Mouse (Mus musculus): ENCODE measurements at regions not wholly inside any gene's neighbourhood (a gene's known extent, or its start where the extent isn't known, plus 50 kb on each side); places are given as distances from the start of the nearest gene placed in this dataset.
A peak's percentile ranks its signal among the peaks of the same experiment; 100 is the strongest.

DNA sequence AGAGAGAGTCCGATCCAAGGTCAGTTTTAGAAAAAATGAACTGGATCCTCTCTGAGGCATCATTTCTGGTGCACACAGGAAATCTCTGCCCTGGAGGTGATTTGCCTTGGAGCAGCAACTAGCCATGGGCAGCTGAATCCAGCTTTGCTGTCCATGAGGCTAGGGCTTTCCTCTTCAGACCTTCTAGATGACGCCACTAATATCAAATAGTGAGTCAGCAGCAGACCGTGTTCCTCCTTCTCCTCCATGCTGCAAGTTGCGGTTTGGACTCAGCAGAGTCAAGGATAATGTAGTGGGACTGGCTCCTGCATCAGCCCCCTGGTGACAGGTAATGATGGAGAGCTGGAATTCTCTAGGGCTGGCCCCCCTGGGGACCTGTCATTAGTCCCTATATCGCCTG, 118.8 kb upstream of the 1600014C23Rik start:
- TF ChIP-seq CHD1 (IDR thresholded peaks at IDR 0.05; ENCODE audit: low read depth, low read length) (no peak), TAL1 (IDR thresholded peaks at IDR 0.05; ENCODE audit: low read length) (no peak), EP300 (IDR thresholded peaks at IDR 0.05; ENCODE audit: low read depth in 1 of 2, low read length in 2 of 2) (no peak), ETS1 (IDR thresholded peaks at IDR 0.05; ENCODE audit: low read depth, low read length) (peak; percentile 37; the same call in 1 of the 2 replicates), ZNF384 (IDR thresholded peaks at IDR 0.05; ENCODE audit: low read depth, low read length) (no peak), RAD21 (IDR thresholded peaks at IDR 0.05; ENCODE audit: low read depth, low read length) (no peak)
- Histone ChIP-seq H3K79me2 (ENCODE audit: control insufficient read depth, insufficient read depth, low read length, poor library complexity) (no peaks in the 10 kb centered on the region), H3K4me3 (ENCODE audit: control insufficient read depth in 1 of 2, insufficient read depth in 1 of 2, low read depth in 2 of 2, low read length in 2 of 2) (no peak overlapping the region; a peak in 1 of 4 replicates), H3K9ac (ENCODE audit: control insufficient read depth, low read depth, low read length, poor library complexity, severe bottlenecking) (peak overlapping the region; percentile 23; the same call in 1 of the 2 replicates), H3K27ac (ENCODE audit: control insufficient read depth, low read depth, low read length) (no peak overlapping the region), H3K9me3 (replicated peaks; ENCODE audit: insufficient read depth, low read length) (no peaks in the 10 kb centered on the region), H3K27me3 (ENCODE audit: control insufficient read depth in 1 of 2, insufficient read depth in 2 of 2, low read length in 2 of 2) (no peaks in the 10 kb centered on the region), H3K36me3 (ENCODE audit: control insufficient read depth in 1 of 2, insufficient read depth in 2 of 2, low read length in 2 of 2) (no peaks in the 10 kb centered on the region; a peak in 1 of 4 replicates), H3K4me1 (ENCODE audit: control insufficient read depth in 1 of 2, insufficient read depth in 2 of 2, low read length in 2 of 2) (peaks cover 9 to 16% of the 10 kb centered on the region in 2 experiments; a peak in 3 of 4 replicates)
- DNase-seq (ENCODE audit: low read depth, low spot score) = peak; percentile 56

DNA sequence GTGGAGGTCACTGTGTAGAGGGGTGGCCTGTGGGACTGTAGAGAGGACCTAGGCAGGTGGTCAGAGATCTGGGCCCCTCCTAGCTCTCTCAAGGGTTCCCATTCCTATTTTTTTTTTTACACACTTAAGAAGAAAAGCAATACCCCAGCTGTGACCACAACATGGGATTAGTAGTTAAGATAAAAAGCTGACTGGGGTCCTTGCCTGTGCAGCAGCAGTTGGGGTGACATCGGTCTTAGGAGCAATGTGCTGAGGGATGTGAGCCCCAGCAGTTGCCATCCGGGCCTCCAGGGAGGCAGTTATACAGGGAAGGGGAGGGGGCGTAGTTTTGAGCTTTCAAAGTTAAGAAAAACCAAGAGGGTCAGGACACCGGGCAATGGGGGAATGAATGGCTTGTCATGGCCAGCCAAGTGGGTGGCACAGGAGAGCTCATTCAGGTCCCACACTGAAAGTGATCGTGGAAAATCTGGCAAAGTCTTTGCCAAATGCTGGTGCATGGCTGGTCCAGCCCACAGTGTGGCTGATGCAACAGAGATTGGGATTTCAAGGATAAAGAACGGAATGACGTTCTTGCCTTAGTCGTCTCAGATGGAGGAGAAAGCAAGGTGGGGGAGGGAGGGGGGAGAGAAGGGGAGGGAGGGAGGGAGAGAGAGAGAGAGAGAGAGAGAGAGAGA, 118.2 kb upstream of the 1600014C23Rik start:
- 0 out of 2 replicates have a peak overlapping the region, but pooled peaks have one; percentile 5 for H3K9ac ChIP-seq (ENCODE audit: control insufficient read depth, low read depth, low read length, poor library complexity, severe bottlenecking)
- peaks cover 9 to 16% of the 10 kb centered on the region in 2 experiments; a peak in 3 of 4 replicates for H3K4me1 ChIP-seq (ENCODE audit: control insufficient read depth in 1 of 2, insufficient read depth in 2 of 2, low read length in 2 of 2)
- no peaks in the 10 kb centered on the region; a peak in 1 of 4 replicates for H3K36me3 ChIP-seq (ENCODE audit: control insufficient read depth in 1 of 2, insufficient read depth in 2 of 2, low read length in 2 of 2)
- DNase-seq (ENCODE audit: low read depth, low spot score) = peak; percentile 51
- H3K9me3 ChIP-seq (replicated peaks; ENCODE audit: insufficient read depth, low read length) = no peaks in the 10 kb centered on the region
- TF ChIP-seq MXI1 (IDR thresholded peaks at IDR 0.05; ENCODE audit: low read depth, low read length) = no peak
- no peak for TF ChIP-seq JUND (IDR thresholded peaks at IDR 0.05; ENCODE audit: low read depth, low read length)
- TF ChIP-seq TCF12 (IDR thresholded peaks at IDR 0.05; ENCODE audit: low read depth, low read length) = 0 out of 2 replicates have a peak, but pooled peaks have one; percentile 18
- peak; percentile 45; the same call in 1 of the 2 replicates for TF ChIP-seq ETS1 (IDR thresholded peaks at IDR 0.05; ENCODE audit: low read depth, low read length)
- 0 out of 2 replicates have a peak, but pooled peaks have one; percentile 38 for TF ChIP-seq RCOR1 (IDR thresholded peaks at IDR 0.05; ENCODE audit: low read depth, low read length)
- peak; percentile 74 for TF ChIP-seq ZNF384 (IDR thresholded peaks at IDR 0.05; ENCODE audit: low read depth, low read length)
- 0 out of 2 replicates have a peak, but pooled peaks have one; percentile 21 for TF ChIP-seq SIN3A (IDR thresholded peaks at IDR 0.05; ENCODE audit: low read length)
- TF ChIP-seq CHD1 (IDR thresholded peaks at IDR 0.05; ENCODE audit: low read depth, low read length) = no peak
- TF ChIP-seq EP300 (IDR thresholded peaks at IDR 0.05; ENCODE audit: low read depth in 1 of 2, low read length in 2 of 2) = peak in 1 of 2 experiments; percentile 36; a peak in 2 of 4 replicates
- no peak for TF ChIP-seq TBP (IDR thresholded peaks at IDR 0.05; ENCODE audit: low read depth, low read length)
- H3K27ac ChIP-seq (ENCODE audit: control insufficient read depth, low read depth, low read length) = no peak overlapping the region
- no peaks in the 10 kb centered on the region for H3K27me3 ChIP-seq (ENCODE audit: control insufficient read depth in 1 of 2, insufficient read depth in 2 of 2, low read length in 2 of 2)
- H3K79me2 ChIP-seq (ENCODE audit: control insufficient read depth, insufficient read depth, low read length, poor library complexity) = no peaks in the 10 kb centered on the region
- H3K4me3 ChIP-seq (ENCODE audit: control insufficient read depth in 1 of 2, insufficient read depth in 1 of 2, low read depth in 2 of 2, low read length in 2 of 2) = peak overlapping the region in 1 of 2 experiments; percentile 6; a peak in 1 of 4 replicates

DNA sequence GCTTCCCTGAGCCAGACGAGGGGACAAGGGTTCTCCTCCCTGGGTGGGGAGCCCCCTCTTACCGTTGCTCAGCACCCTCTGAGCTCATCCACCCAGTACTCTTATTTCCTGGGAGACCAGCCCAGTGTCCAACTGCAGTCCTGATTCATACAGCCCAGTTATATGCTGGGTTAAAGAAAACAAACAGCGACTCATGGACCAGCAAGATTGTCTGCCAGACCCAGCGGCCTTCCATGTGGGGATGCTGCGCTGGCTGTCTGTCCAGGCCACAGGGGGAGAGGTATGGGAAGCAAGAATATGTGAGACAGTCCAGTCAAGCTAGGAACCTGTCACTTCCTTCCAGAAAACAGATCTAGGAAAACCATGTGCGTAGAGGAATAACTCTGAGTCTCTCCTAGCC, 117.3 kb upstream of the 1600014C23Rik start:
- H3K4me3 ChIP-seq (ENCODE audit: control insufficient read depth in 1 of 2, insufficient read depth in 1 of 2, low read depth in 2 of 2, low read length in 2 of 2) = no peak overlapping the region
- H3K9ac ChIP-seq (ENCODE audit: control insufficient read depth, low read depth, low read length, poor library complexity, severe bottlenecking) = no peak overlapping the region
- H3K27me3 ChIP-seq (ENCODE audit: control insufficient read depth in 1 of 2, insufficient read depth in 2 of 2, low read length in 2 of 2) = no peaks in the 10 kb centered on the region
- no peak overlapping the region for H3K27ac ChIP-seq (ENCODE audit: control insufficient read depth, low read depth, low read length)
- H3K4me1 ChIP-seq (ENCODE audit: control insufficient read depth in 1 of 2, insufficient read depth in 2 of 2, low read length in 2 of 2) = peaks cover 9 to 16% of the 10 kb centered on the region in 2 experiments; a peak in 3 of 4 replicates
- TF ChIP-seq NELFE (IDR thresholded peaks at IDR 0.05; ENCODE audit: low read depth, low read length) = no peak
- TF ChIP-seq MEF2A (IDR thresholded peaks at IDR 0.05; ENCODE audit: extremely low read depth, insufficient replicate concordance, low read depth, low read length, poor library complexity, severe bottlenecking) = no peak
- no peak for TF ChIP-seq POLR2AphosphoS2 (IDR thresholded peaks at IDR 0.05; ENCODE audit: low read length)
- no peak for TF ChIP-seq TBP (IDR thresholded peaks at IDR 0.05; ENCODE audit: low read depth, low read length)
- TF ChIP-seq JUND (IDR thresholded peaks at IDR 0.05; ENCODE audit: low read depth, low read length) = no peak
- no peaks in the 10 kb centered on the region for H3K79me2 ChIP-seq (ENCODE audit: control insufficient read depth, insufficient read depth, low read length, poor library complexity)
- H3K9me3 ChIP-seq (replicated peaks; ENCODE audit: insufficient read depth, low read length) = no peaks in the 10 kb centered on the region
- no peak for DNase-seq (ENCODE audit: low read depth, low spot score)
- H3K36me3 ChIP-seq (ENCODE audit: control insufficient read depth in 1 of 2, insufficient read depth in 2 of 2, low read length in 2 of 2) = no peaks in the 10 kb centered on the region; a peak in 1 of 4 replicates
